Mouse (Mus musculus): ENCODE data around the gene Rab22a. TPM values are rescaled to one million over a fixed set of nuclear protein-coding genes. Genes with fewer than 3 reads are reported as not detected.
"Not testable (repeated sequence)": the region's sequence is repeated elsewhere in the genome, so short reads cannot be mapped to it uniquely, and the experiment has no call there.

Gene Rab22a
- total RNA-seq, 2 experiments from 2014 or later = 26.2 to 30.6 TPM

GRCm38 (mm10) chr2:173665271-173665670, 5.7 kb downstream of the Rab22a start:
- DNase-seq (ENCODE audit: low spot score) = no peak

- no peak for DNase-seq (ENCODE audit: low spot score)
Observed at GRCm38 (mm10) chr2:173666876-173667275, 7.3 kb downstream of the Rab22a start.

- DNase-seq (ENCODE audit: low spot score) = no peak
Observed at GRCm38 (mm10) chr2:173672328-173672896, 12.9 kb downstream of the Rab22a start.

GRCm38 (mm10) chr2:173673469-173673868, 13.9 kb downstream of the Rab22a start:
- DNase-seq (ENCODE audit: low spot score) = no peak

- DNase-seq (ENCODE audit: low spot score) = no peak
Observed at GRCm38 (mm10) chr2:173678593-173678992, 19.0 kb downstream of the Rab22a start.

- DNase-seq (ENCODE audit: low spot score) = no peak
Observed at GRCm38 (mm10) chr2:173679217-173679616, 19.7 kb downstream of the Rab22a start.

- no peak for DNase-seq (ENCODE audit: low spot score)
Observed at GRCm38 (mm10) chr2:173680153-173680552, 20.6 kb downstream of the Rab22a start.

- DNase-seq (ENCODE audit: low spot score) = no peak
Observed at GRCm38 (mm10) chr2:173682773-173683172, 23.2 kb downstream of the Rab22a start.

GRCm38 (mm10) chr2:173685781-173686361, 26.3 kb downstream of the Rab22a start:
- no peak for DNase-seq (ENCODE audit: low spot score)

GRCm38 (mm10) chr2:173687363-173687762, 27.8 kb downstream of the Rab22a start:
- no peak for DNase-seq (ENCODE audit: low spot score)

- DNase-seq (ENCODE audit: low spot score) = no peak
Observed at GRCm38 (mm10) chr2:173689835-173690234, 30.3 kb downstream of the Rab22a start.

- DNase-seq (ENCODE audit: low spot score) = no peak
Observed at GRCm38 (mm10) chr2:173691748-173692147, 32.2 kb downstream of the Rab22a start.

GRCm38 (mm10) chr2:173692693-173693092, 33.1 kb downstream of the Rab22a start:
- no peak for DNase-seq (ENCODE audit: low spot score)

GRCm38 (mm10) chr2:173698850-173699249, 39.3 kb downstream of the Rab22a start:
- DNase-seq (ENCODE audit: low spot score) = no peak

GRCm38 (mm10) chr2:173702096-173702866, 42.7 kb downstream of the Rab22a start:
- DNase-seq (ENCODE audit: low spot score) = no peak

GRCm38 (mm10) chr2:173702867-173703237, 43.3 kb downstream of the Rab22a start:
- no peak for DNase-seq (ENCODE audit: low spot score)

GRCm38 (mm10) chr2:173705827-173706551, 46.4 kb downstream of the Rab22a start:
- DNase-seq (ENCODE audit: low spot score) = no peak

GRCm38 (mm10) chr2:173707626-173708025, 48.1 kb downstream of the Rab22a start:
- not testable (repeated sequence) for DNase-seq (ENCODE audit: low spot score)

- DNase-seq (ENCODE audit: low spot score) = no peak
Observed at GRCm38 (mm10) chr2:173710193-173710592, 50.6 kb downstream of the Rab22a start.

- no peak for DNase-seq (ENCODE audit: low spot score)
Observed at GRCm38 (mm10) chr2:173712656-173713055, 53.1 kb downstream of the Rab22a start.

- DNase-seq (ENCODE audit: low spot score) = no peak
Observed at GRCm38 (mm10) chr2:173713241-173713640, 53.7 kb downstream of the Rab22a start.

GRCm38 (mm10) chr2:173714620-173715218, 55.2 kb downstream of the Rab22a start:
- no peak for DNase-seq (ENCODE audit: low spot score)
